Mouse (Mus musculus): ENCODE results near the gene 1700017D01Rik.
"Not testable (repeated sequence)": the region's sequence is repeated elsewhere in the genome, so short reads cannot be mapped to it uniquely, and the experiment has no call there.

Gene 1700017D01Rik

GRCm38 (mm10) chr19:11130776-11131175 is at the start of gene 1700017D01Rik:
TSS of gene 1700017D01Rik (minus strand) at chr19:11130876.
- not testable (repeated sequence) for DNase-seq (ENCODE audit: low spot score)

GRCm38 (mm10) chr19:11177464-11177863 is 46.8 kb upstream of the 1700017D01Rik start:
- DNase-seq (ENCODE audit: low spot score): no peak

- DNase-seq (ENCODE audit: low spot score): no peak
These were observed 34.5 kb upstream of the 1700017D01Rik start, which contains the start of gene 1700025F22Rik for GRCm38 (mm10) chr19:11165172-11165571. TSS of gene 1700025F22Rik (minus strand) at chr19:11165320.

GRCm38 (mm10) chr19:11157890-11158289 is 27.2 kb upstream of the 1700017D01Rik start:
- not testable (repeated sequence) for DNase-seq (ENCODE audit: low spot score)

GRCm38 (mm10) chr19:11135336-11135735 is 4.7 kb upstream of the 1700017D01Rik start:
- DNase-seq (ENCODE audit: low spot score): no peak

- no peak for DNase-seq (ENCODE audit: low spot score)
These were observed 4.2 kb upstream of the 1700017D01Rik start for GRCm38 (mm10) chr19:11134852-11135251.

- DNase-seq (ENCODE audit: low spot score): no peak
These were observed 974 bp downstream of the 1700017D01Rik start for GRCm38 (mm10) chr19:11129702-11130101.

GRCm38 (mm10) chr19:11121016-11121420 is 9.7 kb downstream of the 1700017D01Rik start:
- not testable (repeated sequence) for DNase-seq (ENCODE audit: low spot score)

GRCm38 (mm10) chr19:11119338-11119737 is 11.3 kb downstream of the 1700017D01Rik start:
- no peak for DNase-seq (ENCODE audit: low spot score)

- DNase-seq (ENCODE audit: low spot score): peak; percentile 80
These were observed 22.9 kb downstream of the 1700017D01Rik start for GRCm38 (mm10) chr19:11107746-11108145.

GRCm38 (mm10) chr19:11101880-11102279 is 28.8 kb downstream of the 1700017D01Rik start:
- no peak for DNase-seq (ENCODE audit: low spot score)

- DNase-seq (ENCODE audit: low spot score): no peak
These were observed 32.3 kb downstream of the 1700017D01Rik start for GRCm38 (mm10) chr19:11098401-11098800.

GRCm38 (mm10) chr19:11092131-11092530 is 38.5 kb downstream of the 1700017D01Rik start:
- not testable (repeated sequence) for DNase-seq (ENCODE audit: low spot score)

GRCm38 (mm10) chr19:11080934-11081333 is 49.7 kb downstream of the 1700017D01Rik start, which contains the start of gene Ms4a8a:
TSS of gene Ms4a8a (minus strand) at chr19:11081102.
- no peak for DNase-seq (ENCODE audit: low spot score)

- no peak for DNase-seq (ENCODE audit: low spot score)
These were observed 60.3 kb downstream of the 1700017D01Rik start for GRCm38 (mm10) chr19:11070364-11070763.

GRCm38 (mm10) chr19:11065202-11065875 is 65.3 kb downstream of the 1700017D01Rik start:
- no peak for DNase-seq (ENCODE audit: low spot score)

- no peak for DNase-seq (ENCODE audit: low spot score)
These were observed 69.8 kb downstream of the 1700017D01Rik start for GRCm38 (mm10) chr19:11060900-11061299.

GRCm38 (mm10) chr19:11059967-11060366 is 70.7 kb downstream of the 1700017D01Rik start:
- DNase-seq (ENCODE audit: low spot score): no peak

- peak; percentile 88 for DNase-seq (ENCODE audit: low spot score)
These were observed 75.0 kb downstream of the 1700017D01Rik start for GRCm38 (mm10) chr19:11055700-11056099.

GRCm38 (mm10) chr19:11053277-11053676 is 77.4 kb downstream of the 1700017D01Rik start:
- peak; percentile 69 for DNase-seq (ENCODE audit: low spot score)

GRCm38 (mm10) chr19:11052877-11053276 is 77.8 kb downstream of the 1700017D01Rik start:
- no peak for DNase-seq (ENCODE audit: low spot score)

- peak; percentile 53 for DNase-seq (ENCODE audit: low spot score)
These were observed 80.4 kb downstream of the 1700017D01Rik start for GRCm38 (mm10) chr19:11050286-11050685.

- no peak for DNase-seq (ENCODE audit: low spot score)
These were observed 81.2 kb downstream of the 1700017D01Rik start for GRCm38 (mm10) chr19:11049426-11049825.

GRCm38 (mm10) chr19:11048503-11048902 is 82.2 kb downstream of the 1700017D01Rik start:
- no peak for DNase-seq (ENCODE audit: low spot score)

Data from adipocyte (in vitro differentiated cells).